Mouse (Mus musculus) cerebellum, adult 2 months (tissue): ENCODE data around the gene Plxnb1.

Source experiments
- CTCF ChIP-seq: fragments of 200-500 bp; IDR thresholded peaks from 2 replicates; pipeline ENCODE4 v1.5.1; 2011; ENCODE audit warnings: low read depth, mild to moderate bottlenecking, control low read depth, low read length, moderate library complexity, borderline replicate concordance; ENCODE audit not compliant: insufficient read depth
- POLR2A ChIP-seq: fragments of 200-500 bp; IDR thresholded peaks from 2 replicates; pipeline ENCODE4 v1.6.1; 2011; ENCODE audit warnings: low read length, control low read depth, borderline replicate concordance; ENCODE audit not compliant: insufficient read depth

DNA sequence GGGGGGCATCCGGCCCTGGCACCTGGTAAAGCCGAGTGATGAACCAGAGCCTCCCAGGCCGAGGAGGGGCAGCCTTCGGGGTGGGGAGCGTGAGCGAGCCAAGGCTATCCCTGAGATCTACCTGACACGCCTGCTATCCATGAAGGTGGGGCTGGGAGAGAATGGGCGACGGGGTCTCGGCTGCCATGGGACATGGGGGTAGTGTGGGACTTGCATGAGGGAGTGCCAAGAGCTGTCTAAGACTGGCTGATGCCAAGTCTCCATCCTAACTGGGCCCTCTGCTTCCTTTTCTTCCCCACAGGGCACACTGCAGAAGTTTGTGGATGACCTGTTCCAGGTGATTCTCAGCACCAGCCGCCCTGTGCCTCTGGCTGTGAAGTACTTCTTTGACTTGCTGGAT lies 19.1 kb downstream of the Plxnb1 start:
- TF ChIP-seq POLR2A, result no peak
- no peak for TF ChIP-seq CTCF
